Mouse (Mus musculus) cortical plate, adult 2 months (tissue): Measurements from ENCODE around the gene Retreg3. TPM values are rescaled to one million over a fixed set of nuclear protein-coding genes. Genes with fewer than 3 reads are reported as not detected.
"Not testable (repeated sequence)": the region's sequence is repeated elsewhere in the genome, so short reads cannot be mapped to it uniquely, and the experiment has no call there.

ENCODE experiments used
- H3K27ac ChIP-seq: fragments of 200-500 bp; 2 replicates; pipeline ENCODE4 v1.5.1; 2012; ENCODE audit warnings: low read length, control low read depth, inconsistent platforms; ENCODE audit not compliant: insufficient read depth
- H3K4me1 ChIP-seq: fragments of 200-500 bp; 2 replicates; pipeline ENCODE4 v1.6.1; 2011; ENCODE audit warnings: low read length; ENCODE audit not compliant: control insufficient read depth, insufficient read depth
- H3K4me3 ChIP-seq: fragments of 200-500 bp; 2 replicates; pipeline ENCODE4 v1.5.1; 2011; ENCODE audit warnings: mild to moderate bottlenecking, low read length, control low read depth; ENCODE audit not compliant: insufficient read depth
- CTCF ChIP-seq: fragments of 200-500 bp; IDR thresholded peaks from 2 replicates; pipeline ENCODE4 v1.5.1; 2011; ENCODE audit warnings: mild to moderate bottlenecking, control low read depth, low read length; ENCODE audit not compliant: insufficient read depth; ENCODE audit errors: extremely low read depth
- POLR2A ChIP-seq: fragments of 200-500 bp; IDR thresholded peaks from 2 replicates; pipeline ENCODE4 v1.6.1; 2011; ENCODE audit warnings: mild to moderate bottlenecking, low read length, control low read depth; ENCODE audit not compliant: insufficient read depth; ENCODE audit errors: extremely low read depth
- polyA plus RNA-seq: library from polyadenylated mRNA; depleted of rRNA; stranded (reverse); fragments of >200 nt; gene quantifications from 2 replicates; pipeline ENCODE4 v1.2.3, GENCODE M21; 2012

Gene Retreg3
- polyA plus RNA-seq, 1 experiment, result 65.7 TPM

DNA sequence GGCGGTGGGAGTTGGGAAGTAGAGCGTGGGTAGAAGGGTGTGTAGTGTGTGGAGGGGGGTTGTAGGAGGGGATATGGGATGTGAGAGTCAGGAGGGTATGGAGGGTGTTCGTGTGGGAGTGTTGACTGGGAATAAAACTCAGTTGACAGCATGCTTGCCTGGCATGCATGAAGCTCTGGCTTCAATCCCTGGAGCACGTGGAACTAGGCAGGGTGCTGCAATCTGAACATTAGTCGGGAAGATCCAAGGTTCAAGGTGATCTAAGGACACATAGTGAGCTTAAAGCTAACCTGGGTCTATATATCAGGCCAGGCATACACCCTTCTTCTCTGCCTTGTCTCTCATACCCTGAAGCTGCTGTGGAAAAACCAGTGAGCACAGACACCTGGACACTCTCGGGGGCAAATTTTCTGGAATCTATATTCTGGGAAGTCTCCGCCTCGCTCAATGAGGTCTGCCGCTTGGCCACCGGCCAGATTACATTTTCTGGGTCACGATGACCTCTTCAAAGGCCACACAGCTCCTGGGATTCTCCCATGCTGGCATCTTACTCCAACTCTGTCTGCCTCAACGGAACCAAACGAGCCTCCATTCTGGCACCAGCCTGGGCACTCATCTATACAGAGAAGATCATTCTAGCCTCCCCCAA lies 14.6 kb upstream of the Retreg3 start:
- 0 out of 2 replicates have a peak, but pooled peaks cover 2% of the 10 kb centered on the region for H3K4me1 ChIP-seq
- no peak overlapping the region for H3K4me3 ChIP-seq
- H3K27ac ChIP-seq, result no peak overlapping the region
- TF ChIP-seq CTCF (no peak), POLR2A (no peak)

DNA sequence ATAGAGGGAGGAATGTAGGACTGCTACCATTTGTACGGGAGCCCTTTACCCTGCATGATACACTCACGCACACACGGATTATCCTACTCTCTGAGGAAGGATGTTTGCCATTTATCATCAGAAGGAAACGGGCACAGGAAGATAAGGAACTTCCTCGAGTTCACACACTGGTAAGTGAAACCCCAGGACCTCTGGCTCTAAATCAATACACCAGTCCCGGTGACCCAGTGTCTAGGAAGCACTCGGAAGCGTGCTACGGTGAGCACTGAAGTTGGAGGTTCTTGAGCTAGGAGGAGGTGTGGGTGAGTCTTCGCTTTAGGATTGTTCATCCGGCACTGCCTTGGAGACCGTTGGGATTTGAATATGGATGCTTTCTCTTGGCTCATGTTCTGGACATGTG lies 13.3 kb upstream of the Retreg3 start:
- TF ChIP-seq POLR2A (no peak), CTCF (no peak)
- Histone ChIP-seq H3K27ac (no peak overlapping the region), H3K4me1 (0 out of 2 replicates have a peak, but pooled peaks cover 2% of the 10 kb centered on the region), H3K4me3 (no peak overlapping the region)

DNA sequence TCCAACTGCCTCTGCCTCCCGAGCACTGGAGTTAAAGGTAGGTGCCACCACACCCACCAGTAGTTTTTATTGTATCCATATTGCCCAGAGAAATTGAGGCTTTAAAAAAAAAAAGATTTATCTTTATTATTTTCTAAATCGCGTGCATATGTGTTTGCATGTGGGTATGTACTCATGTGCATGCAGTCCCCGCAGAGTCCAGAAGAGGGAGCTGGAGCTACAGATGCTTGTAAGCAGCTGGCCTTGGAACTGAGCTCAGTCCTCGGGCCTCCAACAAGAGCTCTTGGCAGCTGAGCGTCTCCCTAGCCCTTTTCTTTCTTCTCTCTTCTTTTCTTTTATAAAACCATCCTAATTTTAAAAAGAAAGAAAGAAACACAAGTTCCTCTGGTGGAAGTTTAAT lies 12.0 kb upstream of the Retreg3 start:
- no peak overlapping the region for H3K27ac ChIP-seq
- H3K4me3 ChIP-seq, result no peak overlapping the region
- peak; percentile 13; the same call in 1 of the 2 replicates for TF ChIP-seq CTCF
- TF ChIP-seq POLR2A, result no peak
- H3K4me1 ChIP-seq, result 0 out of 2 replicates have a peak, but pooled peaks cover 2% of the 10 kb centered on the region

DNA sequence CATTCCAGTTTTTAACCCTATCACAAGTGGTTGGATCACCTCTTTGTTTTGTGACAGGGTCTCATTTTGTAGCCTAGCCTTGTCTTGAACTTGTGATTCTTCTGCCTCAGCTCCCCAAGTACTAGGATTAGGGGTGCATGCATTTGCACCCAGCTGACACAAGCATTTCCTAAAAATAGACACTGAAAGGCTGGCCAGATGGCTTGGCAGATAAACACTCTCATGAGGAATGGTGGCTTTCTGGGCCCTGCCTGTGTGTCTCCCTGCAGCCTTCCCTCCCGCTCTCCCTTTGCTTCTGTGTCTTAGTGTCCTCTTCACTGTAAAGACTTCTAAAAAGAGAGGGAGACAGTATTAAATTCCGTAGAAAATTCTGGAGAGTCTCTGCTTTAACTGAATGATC lies 11.5 kb upstream of the Retreg3 start:
- Histone ChIP-seq H3K4me3 (no peak overlapping the region), H3K27ac (no peak overlapping the region), H3K4me1 (0 out of 2 replicates have a peak, but pooled peaks cover 2% of the 10 kb centered on the region)
- TF ChIP-seq CTCF, result no peak
- TF ChIP-seq POLR2A, result no peak

DNA sequence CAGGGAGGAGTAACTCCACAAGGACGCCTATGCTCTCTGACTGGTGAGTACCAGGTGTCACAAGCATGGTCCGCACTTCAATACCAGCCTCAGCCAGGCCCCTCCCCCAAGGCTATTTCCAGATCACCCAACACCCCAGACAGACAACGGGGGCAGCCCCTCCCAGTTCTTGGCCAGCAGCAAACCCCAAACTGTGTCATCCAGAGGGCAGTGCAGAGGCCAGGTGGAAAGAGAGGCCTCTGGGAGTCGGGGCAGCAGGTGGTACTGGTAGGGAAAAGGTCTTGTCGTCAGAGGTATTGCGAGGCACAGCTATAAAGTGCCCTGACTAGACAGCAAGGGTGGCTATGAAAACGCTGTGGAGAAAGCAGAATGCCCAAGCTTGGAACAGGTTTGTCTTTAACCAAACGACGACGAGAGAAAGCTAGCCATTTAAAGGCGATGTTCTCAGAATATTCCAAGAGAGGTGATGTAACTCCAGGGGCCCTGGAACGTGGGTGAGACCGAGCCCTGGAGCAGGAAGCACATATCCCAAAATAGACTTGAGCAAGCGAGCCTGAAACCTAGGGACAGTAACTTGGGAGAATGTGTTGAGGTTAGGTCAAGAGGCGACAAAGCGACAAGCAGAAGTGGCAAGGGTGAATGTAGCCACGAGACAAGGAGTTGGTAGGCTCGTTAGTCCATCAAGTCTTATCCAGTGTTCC lies 10.5 kb upstream of the Retreg3 start:
- TF ChIP-seq POLR2A (no peak), CTCF (no peak)
- H3K4me3 ChIP-seq, result no peak overlapping the region
- H3K27ac ChIP-seq, result no peak overlapping the region
- 0 out of 2 replicates have a peak, but pooled peaks cover 2% of the 10 kb centered on the region for H3K4me1 ChIP-seq

DNA sequence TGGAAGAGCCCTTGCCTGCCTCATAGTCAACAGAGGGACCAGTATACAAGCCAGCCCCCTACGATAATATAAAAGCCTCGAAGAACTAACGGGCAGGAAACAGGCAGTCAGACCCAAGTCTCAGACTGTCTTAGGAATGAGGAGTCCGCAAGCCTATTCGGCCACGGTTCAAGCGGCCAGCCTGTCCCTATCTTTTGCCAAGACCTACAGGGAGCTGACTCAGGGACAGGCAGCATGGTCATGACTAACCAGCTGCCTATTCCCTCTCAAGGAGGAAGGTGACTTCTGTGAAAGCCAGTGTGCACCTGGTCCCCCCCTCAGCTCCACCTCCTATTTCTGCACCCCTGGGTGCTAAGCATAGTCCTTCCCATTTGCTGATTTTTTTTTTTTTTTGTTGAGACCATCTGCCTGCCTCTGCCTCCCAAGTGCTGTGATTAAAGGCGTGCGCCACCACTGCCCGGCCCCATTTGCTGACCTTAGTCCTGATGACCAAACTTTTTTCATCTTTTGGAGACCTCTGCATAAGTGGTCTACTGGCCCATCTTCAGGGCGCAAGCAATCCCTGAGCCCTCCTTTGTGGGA lies 9.4 kb upstream of the Retreg3 start:
- H3K4me3 ChIP-seq, result no peak overlapping the region
- H3K4me1 ChIP-seq, result 0 out of 2 replicates have a peak, but pooled peaks cover 2% of the 10 kb centered on the region
- TF ChIP-seq POLR2A (no peak), CTCF (no peak)
- H3K27ac ChIP-seq, result no peak overlapping the region

DNA sequence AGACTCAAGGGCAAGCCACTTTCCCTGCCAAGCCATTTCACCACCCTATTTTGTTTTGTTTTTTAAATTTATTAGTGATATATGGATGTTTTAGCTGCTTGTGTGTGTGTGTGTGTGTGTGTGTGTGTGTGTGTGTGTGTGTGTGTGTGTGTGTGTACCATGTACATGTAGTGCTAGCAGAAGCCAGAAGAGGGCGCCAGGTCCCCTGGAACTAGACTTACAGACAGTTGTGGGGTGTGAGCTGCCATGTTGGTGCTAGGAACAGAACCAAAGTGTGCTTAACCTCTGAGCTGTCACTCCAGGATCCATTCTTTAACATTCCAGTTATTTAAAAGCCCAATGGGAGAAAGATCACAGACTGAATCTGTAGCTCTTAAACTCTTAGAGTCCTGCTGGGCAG lies 7.4 kb upstream of the Retreg3 start:
- Histone ChIP-seq H3K4me3 (no peak overlapping the region), H3K27ac (no peak overlapping the region), H3K4me1 (0 out of 2 replicates have a peak, but pooled peaks cover 2% of the 10 kb centered on the region)
- TF ChIP-seq CTCF (no peak), POLR2A (no peak)

DNA sequence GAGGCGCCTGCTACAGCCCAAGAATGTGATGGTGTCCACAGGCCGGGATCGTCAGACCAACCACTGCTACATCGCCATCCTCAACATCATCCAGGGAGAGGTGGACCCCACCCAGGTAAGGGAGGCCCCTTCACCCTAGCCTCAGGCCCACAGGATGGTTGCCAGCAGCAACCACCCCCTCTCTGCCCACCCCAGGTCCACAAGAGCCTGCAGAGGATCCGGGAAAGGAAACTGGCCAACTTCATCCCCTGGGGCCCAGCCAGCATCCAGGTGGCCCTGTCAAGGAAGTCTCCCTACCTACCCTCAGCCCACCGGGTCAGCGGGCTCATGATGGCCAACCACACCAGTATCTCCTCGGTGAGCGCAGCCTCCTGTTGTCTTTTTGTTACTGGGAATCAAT lies 5.3 kb upstream of the Retreg3 start:
- not testable (repeated sequence) for H3K4me1 ChIP-seq, H3K27ac ChIP-seq, H3K4me3 ChIP-seq

DNA sequence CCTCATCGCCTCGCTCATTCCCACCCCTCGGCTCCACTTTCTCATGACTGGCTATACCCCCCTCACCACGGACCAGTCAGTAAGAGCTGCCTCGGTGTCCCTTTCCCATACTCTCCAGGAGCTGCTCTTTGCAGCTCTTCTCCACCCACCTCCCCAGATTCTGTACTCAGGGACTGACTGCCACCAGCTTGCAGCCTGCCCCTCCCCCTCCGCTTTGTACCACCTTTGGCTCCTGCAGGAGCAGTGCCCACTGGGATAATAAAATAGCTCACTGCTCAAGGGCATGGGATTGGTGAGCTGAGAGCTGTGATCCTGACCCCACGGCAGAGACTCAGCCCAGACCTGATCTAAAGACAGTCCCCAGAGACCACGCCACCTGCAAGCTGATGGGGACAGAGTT lies 4.8 kb upstream of the Retreg3 start:
- H3K27ac ChIP-seq, H3K4me1 ChIP-seq, H3K4me3 ChIP-seq: not testable (repeated sequence)
